Mouse (Mus musculus) heart, embryonic 13.5 days (tissue): ENCODE data around the gene Itga4. TPM values are rescaled to one million over a fixed set of nuclear protein-coding genes. Genes with fewer than 3 reads are reported as not detected.

ENCODE experiments used
- ATAC-seq: fragments of 200-750 bp; cut with Nextera tagmentation; 2 replicates; pipeline ENCODE4 v1.8.0; 2017; ENCODE audit warnings: moderate TSS enrichment; ENCODE audit not compliant: insufficient number of reproducible peaks, low FRiP score, low TSS enrichment; ENCODE audit errors: extremely low read depth
- H3K27ac ChIP-seq: fragments of 300-500 bp; sonication (generic); replicated peaks from 2 replicates; pipeline ENCODE4 v1.5.1; 2015; ENCODE audit warnings: moderate library complexity, mild to moderate bottlenecking, inconsistent platforms
- H3K27me3 ChIP-seq: fragments of 300-500 bp; sonication (generic); replicated peaks from 2 replicates; pipeline ENCODE4 v1.6.1; 2015; ENCODE audit warnings: mild to moderate bottlenecking, inconsistent platforms
- H3K36me3 ChIP-seq: fragments of 300-500 bp; sonication (generic); 2 replicates; pipeline ENCODE4 v1.6.1; 2015; ENCODE audit warnings: mild to moderate bottlenecking, inconsistent platforms
- H3K4me1 ChIP-seq: fragments of 300-500 bp; sonication (generic); 2 replicates; pipeline ENCODE4 v1.6.1; 2015; ENCODE audit warnings: inconsistent platforms
- H3K4me2 ChIP-seq: fragments of 300-500 bp; sonication (generic); 2 replicates; pipeline ENCODE4 v1.6.1; 2015; ENCODE audit warnings: inconsistent platforms, mild to moderate bottlenecking, moderate library complexity
- H3K4me3 ChIP-seq: fragments of 300-500 bp; sonication (generic); 2 replicates; pipeline ENCODE4 v1.5.1; 2015; ENCODE audit warnings: moderate library complexity, mild to moderate bottlenecking, inconsistent platforms
- H3K9ac ChIP-seq: fragments of 300-500 bp; sonication (generic); 2 replicates; pipeline ENCODE4 v1.6.1; 2015; ENCODE audit warnings: inconsistent platforms, mild to moderate bottlenecking, moderate library complexity
- H3K9me3 ChIP-seq: fragments of 300-500 bp; sonication (generic); 2 replicates; pipeline ENCODE4 v1.6.1; 2016; ENCODE audit warnings: inconsistent platforms
- WGBS: fragments of 180-500 bp; shearing (Covaris S2); methylation state at CpG from one replicate; pipeline ENCODE4 v1.1.7; 2015; ENCODE audit warnings: mixed read lengths; 5-methylcytosine and 5-hydroxymethylcytosine counted together
- polyA plus RNA-seq: library from polyadenylated mRNA; unstranded; fragments of >200 nt; fragmentation: Nextera tagmentation; extraction: Ambion mirVana; gene quantifications from 2 replicates; pipeline ENCODE4 v1.2.1, GENCODE M21; 2015

Itga4 gene
- 3.8 and 4.1 TPM in 2 replicates for polyA plus RNA-seq

GRCm38 (mm10) chr2:79255192-79256000, at the start of gene Itga4:
Itga4 (plus strand) TSS chr2:79255426.
- WGBS, result 1% methylated on average over 41 of the region's 41 CpGs

GRCm38 (mm10) chr2:79206191-79206755, 49.0 kb upstream of the Itga4 start:
- Histone ChIP-seq H3K27me3 (no peaks in the 10 kb centered on the region), H3K9me3 (no peaks in the 10 kb centered on the region), H3K27ac (no peak overlapping the region), H3K4me2 (no peak overlapping the region), H3K4me1 (peaks cover 8% of the 10 kb centered on the region), H3K36me3 (no peaks in the 10 kb centered on the region), H3K9ac (no peak overlapping the region), H3K4me3 (no peak overlapping the region)
- ATAC-seq, result no peak
- 79% methylated on average over 4 of the region's 4 CpGs for WGBS

More at GRCm38 (mm10) chr2:79255192-79256000, at the start of gene Itga4:
- ATAC-seq, result peak; percentile 60; the same call in 1 of the 2 replicates
- H3K9ac ChIP-seq, result peak within 1 kb of the TSS; percentile 80
- peak within 1 kb of the TSS; percentile 61 for H3K27ac ChIP-seq
- peak within 1 kb of the TSS; percentile 81 for H3K4me2 ChIP-seq
- H3K4me3 ChIP-seq, result peak within 1 kb of the TSS; percentile 55
- H3K4me1 ChIP-seq, result peaks cover 15% of the 10 kb centered on the region
- 0 out of 2 replicates have a peak, but pooled peaks cover 8% of the 10 kb centered on the region for H3K27me3 ChIP-seq
- H3K36me3 ChIP-seq, result no peaks in the 10 kb centered on the region
- H3K9me3 ChIP-seq, result no peaks in the 10 kb centered on the region

- H3K4me2 ChIP-seq, result no peak overlapping the region
- no peaks in the 10 kb centered on the region for H3K36me3 ChIP-seq
- H3K27ac ChIP-seq, result no peak overlapping the region
- no peaks in the 10 kb centered on the region for H3K27me3 ChIP-seq
- no peak overlapping the region for H3K4me3 ChIP-seq
- no peaks in the 10 kb centered on the region for H3K4me1 ChIP-seq
- H3K9ac ChIP-seq, result no peak overlapping the region
- ATAC-seq, result no peak
- no peaks in the 10 kb centered on the region for H3K9me3 ChIP-seq
Measured at GRCm38 (mm10) chr2:79214982-79215381, 40.2 kb upstream of the Itga4 start.

- 74% methylated on average over 3 of the region's 3 CpGs for WGBS
- no peak overlapping the region for H3K9ac ChIP-seq
- no peak overlapping the region for H3K27ac ChIP-seq
- no peaks in the 10 kb centered on the region for H3K4me1 ChIP-seq
- H3K4me2 ChIP-seq, result no peak overlapping the region
- no peak overlapping the region for H3K4me3 ChIP-seq
- no peaks in the 10 kb centered on the region for H3K27me3 ChIP-seq
- no peaks in the 10 kb centered on the region for H3K9me3 ChIP-seq
- no peaks in the 10 kb centered on the region for H3K36me3 ChIP-seq
- no peak for ATAC-seq
Measured at GRCm38 (mm10) chr2:79215479-79215878, 39.7 kb upstream of the Itga4 start.

- Histone ChIP-seq H3K27me3 (no peaks in the 10 kb centered on the region), H3K27ac (no peak overlapping the region), H3K9me3 (no peaks in the 10 kb centered on the region), H3K9ac (no peak overlapping the region), H3K4me2 (no peak overlapping the region), H3K4me1 (no peaks in the 10 kb centered on the region), H3K36me3 (no peaks in the 10 kb centered on the region), H3K4me3 (no peak overlapping the region)
- no peak for ATAC-seq
- WGBS, result 72% methylated on average over 3 of the region's 3 CpGs
Measured at GRCm38 (mm10) chr2:79224714-79225426, 30.4 kb upstream of the Itga4 start.

- H3K36me3 ChIP-seq, result no peaks in the 10 kb centered on the region
- no peaks in the 10 kb centered on the region for H3K9me3 ChIP-seq
- ATAC-seq, result no peak
- no peak overlapping the region for H3K9ac ChIP-seq
- 71% methylated on average over 4 of the region's 4 CpGs for WGBS
- H3K4me3 ChIP-seq, result no peak overlapping the region
- no peak overlapping the region for H3K4me2 ChIP-seq
- H3K27ac ChIP-seq, result no peak overlapping the region
- no peaks in the 10 kb centered on the region for H3K27me3 ChIP-seq
- H3K4me1 ChIP-seq, result no peaks in the 10 kb centered on the region
Measured at GRCm38 (mm10) chr2:79227805-79228241, 27.4 kb upstream of the Itga4 start.

GRCm38 (mm10) chr2:79231056-79231949, 23.9 kb upstream of the Itga4 start:
- 78% methylated on average over 4 of the region's 4 CpGs for WGBS
- Histone ChIP-seq H3K9ac (no peak overlapping the region), H3K4me2 (no peak overlapping the region), H3K9me3 (no peaks in the 10 kb centered on the region), H3K4me1 (no peaks in the 10 kb centered on the region), H3K36me3 (no peaks in the 10 kb centered on the region), H3K4me3 (no peak overlapping the region), H3K27me3 (no peaks in the 10 kb centered on the region), H3K27ac (no peak overlapping the region)
- ATAC-seq, result no peak

GRCm38 (mm10) chr2:79235767-79236487, 19.3 kb upstream of the Itga4 start:
- Histone ChIP-seq H3K9me3 (no peaks in the 10 kb centered on the region), H3K4me1 (no peaks in the 10 kb centered on the region), H3K27ac (no peak overlapping the region), H3K9ac (no peak overlapping the region), H3K4me3 (no peak overlapping the region), H3K27me3 (no peaks in the 10 kb centered on the region), H3K36me3 (no peaks in the 10 kb centered on the region), H3K4me2 (no peak overlapping the region)
- WGBS, result 72% methylated on average over 8 of the region's 8 CpGs
- ATAC-seq, result no peak

- no peak overlapping the region for H3K4me2 ChIP-seq
- 70% methylated on average over 6 of the region's 6 CpGs for WGBS
- no peak for ATAC-seq
- H3K9me3 ChIP-seq, result no peaks in the 10 kb centered on the region
- no peak overlapping the region for H3K4me3 ChIP-seq
- H3K27me3 ChIP-seq, result no peaks in the 10 kb centered on the region
- no peak overlapping the region for H3K9ac ChIP-seq
- peaks cover 11% of the 10 kb centered on the region for H3K4me1 ChIP-seq
- H3K36me3 ChIP-seq, result no peaks in the 10 kb centered on the region
- no peak overlapping the region for H3K27ac ChIP-seq
Measured at GRCm38 (mm10) chr2:79237216-79237615, 18.0 kb upstream of the Itga4 start.

- ATAC-seq, result no peak
- H3K9me3 ChIP-seq, result no peaks in the 10 kb centered on the region
- H3K9ac ChIP-seq, result no peak overlapping the region
- peaks cover 30% of the 10 kb centered on the region for H3K4me1 ChIP-seq
- H3K4me2 ChIP-seq, result no peak overlapping the region
- H3K4me3 ChIP-seq, result no peak overlapping the region
- no peaks in the 10 kb centered on the region for H3K36me3 ChIP-seq
- 63% methylated on average over 5 of the region's 5 CpGs for WGBS
- H3K27me3 ChIP-seq, result no peaks in the 10 kb centered on the region
- no peak overlapping the region for H3K27ac ChIP-seq
Measured at GRCm38 (mm10) chr2:79244276-79244675, 10.9 kb upstream of the Itga4 start.
